Mouse (Mus musculus) right cerebral cortex, adult 2 months (tissue): Measurements from ENCODE around the gene Atp6v0e.

ENCODE experiments used
- DNase-seq, 2 experiments: peaks; one replicate each; pipeline ENCODE4 v3.0.0; 2021 to 2022; ENCODE audit warnings: low spot score in 2 of 2

The Atp6v0e gene

DNA sequence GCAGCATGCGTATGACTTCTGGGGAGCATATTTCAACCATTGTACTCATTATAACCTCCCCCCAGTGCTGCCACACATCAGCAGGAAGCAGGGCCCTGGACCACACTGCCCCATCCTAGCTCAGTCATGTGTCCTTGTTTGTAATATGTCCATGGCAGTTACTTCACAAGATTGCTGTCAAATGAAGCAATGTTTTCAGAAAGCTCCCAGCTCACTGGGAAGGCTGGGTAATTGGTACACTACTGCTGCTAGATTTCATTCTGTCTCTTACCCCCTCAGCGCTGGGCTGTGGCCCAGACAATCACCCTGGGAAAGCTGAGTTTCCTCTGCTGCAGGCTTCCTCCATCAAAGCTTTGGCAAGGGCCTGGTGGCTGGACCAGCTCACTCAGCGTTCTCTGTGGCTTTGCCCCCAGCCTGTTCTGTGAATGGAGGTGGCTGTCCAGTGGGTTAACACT is 22.7 kb upstream of the Atp6v0e start:
- no peak for DNase-seq

DNA sequence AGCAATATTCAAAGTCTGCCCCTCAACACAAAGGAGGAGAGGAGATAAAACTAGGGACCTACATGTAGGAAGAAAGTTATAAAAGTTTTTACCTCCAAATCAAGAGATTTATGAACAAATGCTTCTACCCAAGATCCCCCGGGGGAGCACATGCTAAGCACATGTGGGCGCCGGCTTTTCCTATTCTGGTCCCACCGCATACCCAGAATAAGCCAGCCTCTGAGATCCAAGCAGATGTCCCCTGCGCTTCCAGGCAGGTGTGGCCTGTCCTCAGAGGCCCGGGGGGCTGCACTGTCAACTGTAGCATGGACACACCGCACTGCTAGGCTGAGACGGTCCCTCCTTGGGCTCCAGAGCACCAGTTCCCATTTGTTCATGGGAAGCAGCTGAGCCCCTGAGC is 19.6 kb upstream of the Atp6v0e start:
- no peak for DNase-seq

DNA sequence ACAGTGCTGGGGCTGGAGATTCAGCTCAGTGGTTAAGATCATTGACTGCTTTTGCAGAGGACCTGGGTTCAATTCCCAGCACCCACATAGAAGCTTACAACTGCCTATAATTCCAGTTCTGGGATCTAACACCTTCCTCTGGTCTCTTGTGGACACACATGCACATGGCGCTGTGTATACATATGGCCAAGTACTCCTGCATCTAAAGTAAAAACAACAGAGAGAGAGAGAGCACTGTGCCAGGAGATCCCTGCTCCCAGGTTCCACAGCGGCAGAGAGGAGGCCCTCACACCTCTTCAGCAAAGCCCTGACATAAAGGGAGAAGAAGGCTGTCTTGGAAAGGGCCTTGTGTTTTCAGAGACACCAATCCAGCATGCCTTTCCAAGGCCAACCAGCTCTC is 19.0 kb upstream of the Atp6v0e start:
- DNase-seq: no peak

DNA sequence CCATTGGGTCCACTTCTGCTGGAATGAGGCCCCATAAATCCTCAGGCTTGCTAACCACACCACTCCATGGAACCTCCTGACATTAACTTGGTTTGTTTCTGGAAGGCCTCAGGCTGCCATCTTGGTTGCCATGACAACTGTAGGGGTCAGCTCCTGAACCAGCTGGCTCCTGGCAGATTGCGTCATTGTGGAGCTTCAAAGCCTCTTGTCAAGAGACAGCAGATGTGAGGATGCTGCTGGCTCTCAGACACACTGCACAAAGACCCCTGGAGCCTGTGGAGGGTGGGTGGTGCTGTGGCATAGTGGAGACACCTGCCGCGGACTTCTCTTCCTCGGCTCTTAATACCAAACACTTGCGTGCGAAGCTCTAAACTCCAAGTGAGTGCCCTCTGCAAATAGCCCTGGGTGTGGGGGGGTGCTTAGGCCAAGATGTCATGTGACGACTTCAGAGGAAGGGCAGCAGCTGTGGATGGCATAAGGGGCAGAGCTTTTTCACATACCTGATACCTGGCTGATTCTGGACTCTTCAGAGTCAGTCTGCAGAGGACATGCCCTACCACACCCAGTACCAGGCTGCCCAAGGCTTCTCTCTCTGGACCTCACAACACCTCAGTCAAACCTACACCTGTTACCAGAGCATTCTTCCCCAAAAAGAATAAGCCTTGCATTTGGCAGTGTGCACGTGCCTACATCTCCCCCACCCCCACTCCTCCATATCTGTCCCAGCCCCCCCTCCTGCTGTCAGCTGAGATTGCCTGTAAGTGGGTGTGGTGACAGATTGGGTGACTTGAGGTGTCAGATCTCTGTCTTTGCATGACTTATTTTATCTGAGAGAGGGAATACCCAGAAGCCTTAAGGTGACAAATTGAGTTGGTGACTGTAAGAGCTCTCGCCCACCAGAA is 18.3 kb upstream of the Atp6v0e start:
- no peak for DNase-seq

DNA sequence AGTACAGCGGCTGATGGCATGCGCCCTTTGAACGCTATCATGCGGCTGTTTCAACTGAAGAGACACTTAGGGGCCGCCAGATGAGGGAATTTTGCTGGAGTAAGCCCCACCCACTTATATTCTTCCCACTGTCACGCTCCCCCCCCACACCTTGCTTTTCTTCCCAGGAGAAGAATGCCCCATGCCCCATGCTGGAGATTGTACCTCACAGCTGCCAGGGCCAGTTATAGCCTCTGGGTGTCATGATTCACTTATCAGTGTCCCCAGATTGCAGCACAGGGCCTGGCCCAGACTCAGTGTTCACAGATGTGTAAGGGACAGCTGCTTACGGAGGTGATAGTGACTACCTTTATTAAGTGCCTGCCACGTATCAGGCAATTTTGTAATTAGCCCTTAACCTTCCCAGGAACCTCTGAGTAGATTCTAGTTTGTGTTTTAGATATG is 17.6 kb upstream of the Atp6v0e start:
- no peak for DNase-seq

DNA sequence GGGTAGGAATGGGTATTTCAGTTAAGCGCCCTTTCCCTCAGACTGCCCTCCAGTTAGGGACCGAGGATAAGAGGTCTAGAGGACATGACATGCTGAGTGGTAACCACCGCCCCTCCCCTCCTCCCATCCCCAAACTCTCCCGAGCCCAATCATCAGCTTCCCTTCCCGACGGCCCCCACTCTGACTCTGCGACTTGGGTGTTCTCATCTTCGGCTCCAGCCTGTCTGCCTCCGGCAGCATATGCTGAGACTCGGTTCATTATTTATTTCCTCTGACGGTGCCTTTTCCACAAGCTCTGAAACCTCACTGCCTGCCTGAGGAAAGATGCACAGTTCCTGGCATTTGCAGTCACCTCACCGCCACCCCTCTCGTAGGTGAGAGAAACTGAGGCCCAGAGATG is 15.7 kb upstream of the Atp6v0e start:
- no peak for DNase-seq

DNA sequence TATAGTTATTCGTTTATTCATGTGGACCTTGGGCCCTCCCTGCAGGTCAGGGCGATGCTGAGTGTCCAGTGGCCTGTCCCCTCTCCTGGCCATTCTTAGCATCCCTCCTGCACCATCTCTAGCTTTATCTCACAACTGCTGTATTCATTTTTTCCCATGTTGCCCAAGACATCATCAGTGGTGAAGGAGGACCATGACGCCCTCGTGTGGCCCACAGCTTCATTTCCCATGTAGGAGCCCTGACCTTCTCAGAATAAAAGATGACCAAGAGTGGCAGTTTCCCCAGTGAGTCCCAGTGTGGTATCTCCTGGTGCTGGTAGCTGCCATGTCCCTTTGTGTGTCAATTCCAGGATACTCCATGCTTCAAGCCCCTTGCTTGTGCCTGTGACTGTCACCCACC is 13.5 kb upstream of the Atp6v0e start:
- no peak for DNase-seq

DNA sequence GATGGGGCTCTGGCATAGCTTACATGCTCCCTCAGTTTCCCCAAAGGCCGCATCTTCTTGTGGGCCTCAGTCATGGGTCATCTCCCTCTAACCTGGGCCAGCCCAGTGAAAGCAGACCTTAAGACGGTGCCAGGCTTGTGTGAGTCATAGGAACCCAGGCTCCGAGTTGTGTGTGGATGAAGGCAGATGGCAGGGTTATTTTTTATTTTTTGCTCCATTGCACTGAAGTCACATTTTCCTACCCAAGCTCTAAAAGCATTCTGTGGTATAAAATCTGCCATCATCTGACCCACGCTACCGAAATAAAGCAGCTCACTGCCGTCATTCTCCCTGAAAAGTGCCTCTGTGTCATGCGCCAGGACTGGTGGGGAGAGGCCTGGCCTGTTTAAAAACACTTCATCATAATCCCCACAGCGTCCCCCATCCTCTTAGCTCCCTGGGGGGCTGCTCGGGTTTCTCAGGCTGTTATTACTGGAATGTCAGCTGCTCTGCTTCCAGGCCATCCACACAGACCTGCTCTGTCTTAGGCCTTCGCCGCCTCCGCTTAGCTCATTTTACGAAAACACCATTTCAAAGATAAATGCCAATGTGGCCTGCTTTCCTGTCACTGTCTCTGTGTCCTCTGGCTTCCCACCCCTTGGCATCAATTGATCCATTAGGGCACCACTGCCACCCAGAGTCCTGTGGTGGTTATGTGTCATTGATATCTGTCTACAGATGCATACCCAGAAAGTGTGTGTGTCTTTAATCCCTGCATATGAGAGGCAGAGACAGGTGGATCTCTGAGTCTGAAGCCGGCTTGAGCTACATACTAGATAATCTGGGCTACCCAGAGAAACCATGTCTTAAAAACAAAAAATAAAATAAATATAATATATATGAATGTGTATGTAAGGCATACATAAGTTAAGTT is 12.3 kb upstream of the Atp6v0e start:
- peak in 1 of 2 experiments; percentile 56 for DNase-seq

DNA sequence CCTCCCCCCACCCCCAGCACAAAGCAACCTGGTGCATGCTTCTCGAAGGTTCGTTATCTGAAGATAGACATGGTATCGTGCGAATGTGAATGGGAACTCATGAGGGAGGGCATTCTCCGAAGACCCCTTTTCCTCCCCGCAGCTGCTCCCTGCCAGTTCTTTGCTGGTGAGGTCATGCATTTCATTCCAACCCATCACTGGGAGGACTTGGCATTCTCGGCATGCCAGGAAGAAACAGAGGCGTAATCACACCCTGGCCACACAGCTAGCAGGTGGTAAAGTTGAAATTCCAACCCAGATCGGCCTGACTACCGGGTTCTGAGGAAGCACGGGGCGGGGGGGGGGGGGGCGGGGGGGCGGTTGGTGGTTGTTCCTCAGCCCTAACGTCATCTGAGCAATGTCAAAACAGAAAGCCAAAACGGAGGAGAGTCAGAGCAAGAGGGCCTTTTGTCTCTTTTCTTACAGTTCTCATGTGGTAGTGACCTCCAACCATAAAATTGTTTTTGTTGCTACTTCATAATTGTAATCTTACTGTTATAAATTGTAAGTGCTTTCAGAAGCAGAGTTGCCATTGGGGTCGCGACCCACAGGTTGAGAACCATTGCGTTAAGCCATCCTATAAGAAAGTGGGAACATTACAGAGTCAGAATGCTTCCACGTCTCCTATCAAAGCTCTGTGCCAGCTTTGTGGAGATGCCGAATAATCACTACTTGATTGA is 4.0 kb upstream of the Atp6v0e start:
- DNase-seq: no peak

DNA sequence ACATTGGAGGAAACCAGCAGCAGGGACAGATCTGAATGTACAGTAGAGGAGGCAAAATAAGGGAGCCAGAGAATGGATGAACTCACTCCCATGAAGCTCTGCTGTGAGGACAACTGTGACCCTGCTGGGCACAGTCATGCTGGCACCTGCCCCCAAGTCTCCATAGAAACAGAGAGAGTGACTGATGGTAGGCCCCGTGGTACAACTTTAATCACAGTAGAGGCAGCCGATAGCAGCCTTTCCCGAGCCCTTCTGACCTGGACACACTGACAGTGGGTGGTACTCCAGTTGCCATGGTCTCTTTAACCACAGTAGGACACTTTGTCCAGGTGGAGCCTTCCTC is 3.5 kb upstream of the Atp6v0e start:
- no peak for DNase-seq

DNA sequence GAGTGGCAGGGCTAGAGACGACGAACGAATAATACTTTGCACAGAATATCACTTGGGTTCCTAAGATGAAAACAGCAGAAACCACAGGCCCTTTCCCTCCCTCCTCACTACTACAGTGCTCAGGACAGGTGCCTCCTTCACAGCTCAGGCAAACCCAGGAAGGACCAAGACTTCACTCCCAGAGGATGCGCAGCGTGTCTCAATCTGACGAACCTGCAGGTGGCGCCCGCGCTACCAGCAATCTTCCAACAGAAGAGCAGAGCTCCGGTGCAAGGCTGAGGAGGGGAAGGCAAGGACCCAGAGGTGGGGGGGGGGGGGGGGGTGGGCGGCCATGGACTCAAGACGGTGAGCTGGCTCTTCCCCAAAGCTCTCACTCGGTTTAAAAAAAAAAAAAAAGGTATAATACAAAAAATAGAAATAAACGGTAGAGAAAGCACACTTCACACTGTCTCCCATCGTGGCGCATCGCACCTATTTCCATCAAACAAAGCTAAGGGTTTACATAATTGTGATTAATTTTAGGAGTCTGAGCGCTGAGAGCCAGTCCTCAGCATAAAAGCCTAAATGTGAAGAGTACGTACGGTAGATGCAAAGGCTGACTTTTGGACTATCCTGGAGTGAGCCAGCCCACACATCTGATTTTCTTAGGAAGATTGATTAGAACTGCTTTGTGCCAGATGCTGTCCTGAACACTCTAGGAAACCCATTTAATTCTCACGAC is 2.7 kb upstream of the Atp6v0e start:
- DNase-seq: peak; percentile 93 to 94

DNA sequence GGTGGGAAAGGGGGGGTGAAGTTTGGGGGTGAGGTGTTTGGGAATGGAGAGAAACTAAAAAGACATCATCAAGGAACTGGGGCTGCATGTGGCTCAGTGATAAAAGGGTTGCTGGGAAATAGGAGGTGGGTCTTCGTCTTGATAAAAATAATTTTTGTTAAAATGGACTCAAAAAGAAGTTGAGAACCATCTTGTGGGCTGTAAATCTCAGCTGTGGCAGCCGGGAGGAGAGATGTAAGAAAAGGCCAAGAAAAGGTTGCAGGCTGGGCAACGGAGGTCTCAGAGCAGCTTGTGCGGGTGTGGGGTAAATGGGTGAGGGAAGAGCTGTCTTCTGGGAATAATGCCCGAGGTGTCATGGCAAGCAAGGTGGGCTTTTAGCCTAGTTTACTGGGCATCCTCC is 827 bp upstream of the Atp6v0e start:
- no peak for DNase-seq

DNA sequence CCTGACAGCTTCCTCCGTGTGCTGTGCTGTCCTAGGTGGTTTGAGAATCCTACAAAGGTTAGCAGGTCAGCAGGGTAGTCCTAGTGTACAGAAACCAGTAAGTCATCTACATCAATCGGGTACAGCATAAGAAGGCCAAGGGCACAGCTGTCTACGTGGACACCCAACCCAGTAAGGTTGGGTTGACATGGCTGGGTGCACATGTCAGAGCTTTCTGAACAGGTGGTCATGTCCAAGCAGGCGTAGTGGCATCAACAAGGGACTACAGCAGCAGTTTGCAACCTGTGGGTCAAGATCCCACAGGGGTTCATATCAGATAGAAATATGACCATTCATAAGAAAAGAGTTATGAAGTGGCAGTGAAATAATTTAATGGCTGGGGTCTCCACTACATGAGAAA is 2.6 kb downstream of the Atp6v0e start:
- DNase-seq: no peak

DNA sequence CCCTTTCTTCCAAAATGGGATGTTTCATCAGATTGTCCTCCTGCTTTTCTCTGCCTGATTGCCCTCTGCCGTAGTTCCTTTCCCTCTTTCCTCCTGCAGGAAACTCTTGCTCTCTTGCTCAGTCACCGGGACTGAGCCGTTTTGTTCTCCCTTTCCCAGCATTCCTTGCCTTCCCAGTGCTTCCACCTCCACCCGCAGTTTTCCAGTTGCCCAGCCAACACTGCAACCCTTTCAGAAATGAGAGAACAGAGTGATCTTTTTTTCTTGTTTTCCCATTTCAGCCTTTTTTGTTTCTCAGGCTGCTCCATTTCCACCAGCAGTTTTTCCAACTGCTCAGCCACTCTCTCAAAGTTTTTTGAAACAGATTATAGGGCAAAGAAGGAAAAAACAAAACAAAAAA is 8.2 kb downstream of the Atp6v0e start:
- no peak for DNase-seq

DNA sequence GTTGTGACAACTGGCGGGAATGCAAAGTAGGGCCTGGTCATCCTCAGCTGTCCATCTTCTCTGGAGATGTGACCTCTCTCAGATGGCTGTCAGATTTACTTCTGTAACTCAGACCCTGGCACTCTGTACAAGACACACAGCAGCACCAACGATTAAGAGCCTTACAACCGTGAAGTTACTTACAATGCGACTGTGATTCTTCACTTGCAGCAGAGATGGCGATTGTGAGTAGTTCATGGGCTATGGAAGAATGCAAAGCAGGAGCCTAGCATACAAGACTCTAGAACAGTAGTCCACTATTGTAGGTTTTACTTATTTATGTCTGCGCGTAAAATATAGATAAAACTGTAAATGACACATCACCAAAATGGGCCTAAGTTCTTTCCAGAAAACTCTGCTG is 12.8 kb downstream of the Atp6v0e start:
- DNase-seq: no peak

DNA sequence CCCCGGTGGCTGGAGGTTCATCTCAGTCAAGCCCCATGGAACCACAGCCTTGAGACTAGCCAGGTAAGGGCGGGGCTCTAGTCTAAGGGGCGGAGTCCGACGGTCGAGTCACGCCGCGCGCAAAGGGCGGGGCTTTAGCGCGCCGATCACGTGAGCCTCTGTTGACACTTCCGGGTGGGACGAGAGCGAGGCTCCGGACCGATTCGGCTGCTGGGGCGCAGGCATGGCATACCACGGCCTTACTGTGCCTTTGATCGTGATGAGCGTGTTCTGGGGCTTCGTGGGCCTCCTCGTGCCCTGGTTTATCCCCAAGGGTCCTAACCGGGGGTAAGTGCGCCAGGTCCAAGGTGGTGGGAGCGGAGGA is 13.2 kb downstream of the Atp6v0e start:
- peak; percentile 91 to 92 for DNase-seq

DNA sequence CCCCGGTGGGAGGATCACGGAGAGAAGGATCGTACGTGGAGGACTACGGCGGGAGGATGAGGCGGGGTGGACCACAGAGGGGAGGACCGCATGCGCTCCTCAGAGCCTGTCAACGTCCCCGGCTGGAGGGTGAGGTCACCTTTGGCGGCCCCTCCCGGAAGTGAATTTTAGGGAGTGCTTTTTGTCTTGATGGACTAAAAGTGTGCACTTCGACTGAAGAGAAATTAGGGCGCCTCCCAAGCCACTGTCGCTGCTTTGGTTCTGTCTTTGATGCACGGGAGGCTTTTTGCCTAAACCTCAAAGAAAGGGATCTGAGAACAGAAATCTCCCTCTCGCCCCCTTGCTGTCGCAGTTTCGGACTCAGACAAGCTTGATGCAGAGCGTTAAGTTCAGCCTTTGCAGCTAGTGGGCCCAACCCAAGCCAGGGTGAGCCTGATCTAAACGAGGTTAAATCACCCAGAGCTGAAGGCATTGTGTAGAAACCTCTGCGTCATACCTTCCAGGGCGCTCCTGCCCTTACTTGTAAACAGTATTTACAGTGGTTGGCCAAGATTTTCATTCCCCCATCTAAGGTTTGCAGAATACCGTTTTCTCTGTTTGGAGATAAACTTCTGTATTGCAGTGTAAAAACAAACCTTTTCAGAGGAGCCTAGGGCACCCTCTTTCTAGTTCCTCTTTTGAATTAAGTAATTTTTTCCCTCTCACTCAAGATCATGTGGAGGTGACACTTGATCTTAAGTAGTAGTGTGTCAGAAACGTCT is 13.8 kb downstream of the Atp6v0e start:
- peak in 1 of 2 experiments; percentile 60 for DNase-seq

DNA sequence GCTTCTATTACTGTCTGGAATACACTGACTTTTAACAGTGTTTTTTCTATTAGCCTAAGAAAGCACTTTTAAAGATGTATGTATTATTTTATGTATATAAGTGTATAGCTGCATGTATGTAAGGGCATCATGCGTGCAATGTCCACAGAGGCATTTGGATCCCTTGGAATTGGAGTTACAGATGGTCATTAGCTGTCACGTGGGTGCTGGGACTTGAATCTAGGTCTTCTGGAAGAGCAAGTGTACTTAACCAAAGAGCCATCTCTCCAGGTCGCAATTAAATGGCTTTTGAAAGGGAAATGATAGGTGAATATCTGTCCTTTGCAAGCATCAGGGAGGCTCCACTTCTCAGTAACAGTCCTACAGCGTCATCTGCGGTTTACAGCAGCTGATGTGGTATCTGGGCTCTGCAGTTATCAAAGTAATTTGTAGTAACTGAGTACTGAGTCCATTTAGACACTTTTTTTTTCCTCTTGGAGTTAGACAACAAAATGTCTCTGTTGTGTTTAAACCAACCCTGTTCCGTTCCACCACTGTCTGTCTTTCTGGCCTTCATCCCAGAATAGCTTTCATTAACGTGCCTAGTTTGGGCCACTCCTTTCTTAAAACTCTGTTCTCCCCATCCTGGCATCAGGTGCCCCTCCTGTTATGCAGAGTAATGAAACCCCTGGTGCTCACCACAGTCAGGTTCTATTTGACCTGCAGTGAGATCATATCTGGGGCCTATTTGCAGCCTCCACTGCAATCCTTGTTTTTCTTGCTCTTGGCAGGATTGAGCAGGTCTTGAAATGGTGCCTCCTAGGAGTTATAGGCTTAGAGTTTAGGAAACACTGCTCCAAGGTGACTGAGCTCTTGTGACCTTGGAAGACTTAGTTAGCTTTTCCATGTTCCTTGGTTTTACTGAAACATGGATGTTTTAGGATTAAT is 14.9 kb downstream of the Atp6v0e start:
- no peak for DNase-seq

DNA sequence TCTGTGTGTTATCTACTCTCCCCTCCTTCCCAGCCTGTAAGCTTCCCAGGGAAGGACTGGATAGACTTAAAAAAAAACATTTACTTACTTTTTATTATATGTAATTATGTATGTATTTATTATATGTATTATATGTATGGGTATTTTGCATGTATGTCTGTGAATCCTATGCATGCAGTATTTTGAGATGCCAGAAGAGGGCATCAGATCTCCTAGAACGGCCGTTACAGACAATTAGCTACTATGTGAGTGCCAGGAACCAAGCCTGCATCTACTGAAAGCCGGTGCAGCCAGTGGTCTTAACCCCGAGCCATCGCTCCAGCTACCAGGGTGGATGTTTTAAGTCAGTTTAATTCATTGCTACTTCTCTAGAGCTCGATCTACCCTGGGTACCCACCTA is 18.2 kb downstream of the Atp6v0e start:
- no peak for DNase-seq
